Mouse (Mus musculus): ENCODE results near the gene Tnnt3. TPM values are rescaled to one million over a fixed set of nuclear protein-coding genes. Genes with fewer than 3 reads are reported as not detected.

Tnnt3 gene
- total RNA-seq, 1 experiment from 2014 or later = 20.4 TPM

- no peak for ATAC-seq (ENCODE audit: extremely low read depth, insufficient number of reproducible peaks, low FRiP score, poor library complexity, severe bottlenecking)
These were observed 56.0 kb downstream of the Tnnt3 start for GRCm38 (mm10) chr7:142554625-142555024.

GRCm38 (mm10) chr7:142555366-142556088, 56.9 kb downstream of the Tnnt3 start:
- ATAC-seq (ENCODE audit: extremely low read depth, insufficient number of reproducible peaks, low FRiP score, poor library complexity, severe bottlenecking) = no peak

GRCm38 (mm10) chr7:142556089-142556476, 57.4 kb downstream of the Tnnt3 start:
- ATAC-seq (ENCODE audit: extremely low read depth, insufficient number of reproducible peaks, low FRiP score, poor library complexity, severe bottlenecking) = no peak

- ATAC-seq (ENCODE audit: extremely low read depth, insufficient number of reproducible peaks, low FRiP score, poor library complexity, severe bottlenecking) = no peak
These were observed 59.1 kb downstream of the Tnnt3 start for GRCm38 (mm10) chr7:142557696-142558095.

- ATAC-seq (ENCODE audit: extremely low read depth, insufficient number of reproducible peaks, low FRiP score, poor library complexity, severe bottlenecking) = no peak
These were observed 60.0 kb downstream of the Tnnt3 start for GRCm38 (mm10) chr7:142558511-142559146.

- no peak for ATAC-seq (ENCODE audit: extremely low read depth, insufficient number of reproducible peaks, low FRiP score, poor library complexity, severe bottlenecking)
These were observed 61.1 kb downstream of the Tnnt3 start for GRCm38 (mm10) chr7:142559651-142560175.

- no peak for ATAC-seq (ENCODE audit: extremely low read depth, insufficient number of reproducible peaks, low FRiP score, poor library complexity, severe bottlenecking)
These were observed 62.6 kb downstream of the Tnnt3 start for GRCm38 (mm10) chr7:142560942-142561855.

- no peak for ATAC-seq (ENCODE audit: extremely low read depth, insufficient number of reproducible peaks, low FRiP score, poor library complexity, severe bottlenecking)
These were observed 63.3 kb downstream of the Tnnt3 start for GRCm38 (mm10) chr7:142561856-142562404.

- no peak for ATAC-seq (ENCODE audit: extremely low read depth, insufficient number of reproducible peaks, low FRiP score, poor library complexity, severe bottlenecking)
These were observed 64.5 kb downstream of the Tnnt3 start for GRCm38 (mm10) chr7:142563168-142563567.

GRCm38 (mm10) chr7:142564955-142565643, 66.5 kb downstream of the Tnnt3 start:
- no peak for ATAC-seq (ENCODE audit: extremely low read depth, insufficient number of reproducible peaks, low FRiP score, poor library complexity, severe bottlenecking)

Other genes with a start within 250 kb of the Tnnt3 start
- gene Gm2431, start 240.5 kb upstream of the Tnnt3 start, total RNA-seq (2017) = not detected in 2 replicates
- not detected in 2 replicates for gene Gm4559, start 224.5 kb upstream of the Tnnt3 start, total RNA-seq (2017)
- not detected in 2 replicates for gene Krtap5-1, start 201.7 kb upstream of the Tnnt3 start, total RNA-seq (2017)
- not detected in 2 replicates for gene Krtap5-4, start 195.3 kb upstream of the Tnnt3 start, total RNA-seq (2017)
- gene Ifitm10, start 125.1 kb upstream of the Tnnt3 start, total RNA-seq (2017) = 0.81 and 0.86 TPM in 2 replicates
- 494 and 495 TPM in 2 replicates for gene Gm49369, start 116.2 kb upstream of the Tnnt3 start, total RNA-seq (2017)
- gene Ctsd, start 110.8 kb upstream of the Tnnt3 start, total RNA-seq (2017) = 408 and 447 TPM in 2 replicates
- 1.4 and 3.2 TPM in 2 replicates for gene Syt8, start 64.0 kb upstream of the Tnnt3 start, total RNA-seq (2017)
- gene Tnni2, start 57.0 kb upstream of the Tnnt3 start, total RNA-seq (2017) = 18.2 and 31.9 TPM in 2 replicates
- gene Lsp1, start 38.0 kb upstream of the Tnnt3 start, total RNA-seq (2017) = 1,761 and 1,798 TPM in 2 replicates
- gene Mrpl23, start 33.9 kb downstream of the Tnnt3 start, total RNA-seq (2017) = 9.3 and 11.5 TPM in 2 replicates
- gene Igf2, start 168.0 kb downstream of the Tnnt3 start, total RNA-seq (2017) = not detected in 2 replicates
- gene Gm49394, start 171.1 kb downstream of the Tnnt3 start, total RNA-seq (2017) = not detected in 2 replicates
- not detected in 2 replicates for gene Ins2, start 244.5 kb downstream of the Tnnt3 start, total RNA-seq (2017)